Mouse (Mus musculus) limb, embryonic 14.5 days (tissue): ENCODE data around the gene Ormdl2. TPM values are rescaled to one million over a fixed set of nuclear protein-coding genes. Genes with fewer than 3 reads are reported as not detected.

Source experiments
- ATAC-seq: fragments of 200-750 bp; cut with Nextera tagmentation; 2 replicates; pipeline ENCODE4 v1.8.0; 2017; ENCODE audit warnings: low read depth, moderate number of reproducible peaks, moderate TSS enrichment; ENCODE audit not compliant: low FRiP score
- DNase-seq: peaks from one replicate; pipeline ENCODE4 v3.0.0-alpha.2; 2015; ENCODE audit warnings: low spot score
- H3K27ac ChIP-seq: fragments of 300-500 bp; sonication (generic); replicated peaks from 2 replicates; pipeline ENCODE4 v1.5.1; 2014; ENCODE audit warnings: low read depth, mild to moderate bottlenecking, low read length, moderate library complexity, mixed read lengths
- H3K27me3 ChIP-seq: fragments of 300-500 bp; sonication (generic); 2 replicates; pipeline ENCODE4 v1.6.1; 2014; ENCODE audit warnings: low read length, mixed read lengths; ENCODE audit not compliant: control insufficient read depth, insufficient read depth
- H3K36me3 ChIP-seq: fragments of 300-500 bp; sonication (generic); 2 replicates; pipeline ENCODE4 v1.6.1; 2014; ENCODE audit warnings: mild to moderate bottlenecking, low read length, moderate library complexity, mixed read lengths; ENCODE audit not compliant: control insufficient read depth, insufficient read depth
- H3K4me1 ChIP-seq: fragments of 300-500 bp; sonication (generic); 2 replicates; pipeline ENCODE4 v1.6.1; 2014; ENCODE audit warnings: antibody characterized with exemption, low read length, mixed read lengths; ENCODE audit not compliant: control insufficient read depth, insufficient read depth
- H3K4me2 ChIP-seq: fragments of 300-500 bp; sonication (generic); replicated peaks from 2 replicates; pipeline ENCODE4 v1.6.1; 2014; ENCODE audit warnings: low read depth, mild to moderate bottlenecking, low read length, moderate library complexity; ENCODE audit not compliant: severe bottlenecking
- H3K4me3 ChIP-seq: fragments of 300-500 bp; sonication (generic); replicated peaks from 2 replicates; pipeline ENCODE4 v1.5.1; 2014; ENCODE audit warnings: low read length
- H3K9ac ChIP-seq: fragments of 300-500 bp; sonication (generic); 2 replicates; pipeline ENCODE4 v1.6.1; 2014; ENCODE audit warnings: mild to moderate bottlenecking, low read depth, low read length, moderate library complexity; ENCODE audit not compliant: severe bottlenecking
- H3K9me3 ChIP-seq: fragments of 300-500 bp; sonication (generic); 2 replicates; pipeline ENCODE4 v1.6.1; 2016; ENCODE audit warnings: low read length; ENCODE audit not compliant: control insufficient read depth
- POLR2A ChIP-seq: fragments of 200-500 bp; IDR thresholded peaks from 2 replicates; pipeline ENCODE4 v1.8.0; 2012; ENCODE audit warnings: inconsistent platforms, mild to moderate bottlenecking, moderate library complexity, borderline replicate concordance; ENCODE audit not compliant: insufficient read depth, insufficient read length; ENCODE audit errors: extremely low read depth
- WGBS: fragments of 180-500 bp; shearing (Covaris S2); extraction: QIAGEN DNeasy Blood & Tissue Kit; methylation state at CpG from one replicate; pipeline ENCODE4 v1.1.7; 2014; 5-methylcytosine and 5-hydroxymethylcytosine counted together
- polyA plus RNA-seq, 2 experiments: library from polyadenylated mRNA; depleted of rRNA in 1 of 2; stranded (reverse) in 1 of 2; unstranded in 1 of 2; fragments of >200 nt; fragmentation: Nextera tagmentation in 1 of 2; extraction: Ambion mirVana in 1 of 2; gene quantifications; 2 replicates each; pipeline versions ENCODE4 v1.2.1 to v1.2.3; 2012 to 2014

Gene Ormdl2
- polyA plus RNA-seq, 2 experiments = 31.6 to 52.7 TPM

DNA sequence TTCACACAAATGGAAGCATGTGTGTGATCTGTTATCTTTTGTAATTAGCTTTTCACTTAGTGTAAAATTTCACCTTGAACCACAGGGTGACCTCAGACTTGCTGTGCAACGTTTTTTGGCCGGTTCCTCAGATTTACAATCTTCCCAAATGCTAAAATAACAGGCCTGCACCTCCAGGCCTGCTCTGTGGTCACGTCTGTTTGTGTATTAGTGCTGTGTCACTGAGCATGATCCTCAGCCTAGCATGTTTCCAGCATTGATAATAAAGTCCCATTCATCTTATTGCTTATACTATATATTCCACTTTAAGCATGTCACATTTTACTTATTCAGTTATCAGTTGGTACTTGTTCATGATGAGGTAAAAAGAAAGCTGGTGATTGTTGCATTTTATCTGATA lies 28.9 kb upstream of the Ormdl2 start:
- H3K27me3 ChIP-seq = no peaks in the 10 kb centered on the region
- H3K9ac ChIP-seq = no peak overlapping the region
- H3K4me2 ChIP-seq = no peak overlapping the region
- H3K27ac ChIP-seq = no peak overlapping the region
- no peak for ATAC-seq
- DNase-seq = no peak
- H3K4me1 ChIP-seq = peaks cover 5% of the 10 kb centered on the region; the same call in 1 of the 2 replicates
- no peak overlapping the region for H3K4me3 ChIP-seq
- peaks cover 67% of the 10 kb centered on the region for H3K36me3 ChIP-seq
- no peaks in the 10 kb centered on the region for H3K9me3 ChIP-seq
- TF ChIP-seq POLR2A = no peak
- WGBS = 64% methylated on average over 3 of the region's 3 CpGs

DNA sequence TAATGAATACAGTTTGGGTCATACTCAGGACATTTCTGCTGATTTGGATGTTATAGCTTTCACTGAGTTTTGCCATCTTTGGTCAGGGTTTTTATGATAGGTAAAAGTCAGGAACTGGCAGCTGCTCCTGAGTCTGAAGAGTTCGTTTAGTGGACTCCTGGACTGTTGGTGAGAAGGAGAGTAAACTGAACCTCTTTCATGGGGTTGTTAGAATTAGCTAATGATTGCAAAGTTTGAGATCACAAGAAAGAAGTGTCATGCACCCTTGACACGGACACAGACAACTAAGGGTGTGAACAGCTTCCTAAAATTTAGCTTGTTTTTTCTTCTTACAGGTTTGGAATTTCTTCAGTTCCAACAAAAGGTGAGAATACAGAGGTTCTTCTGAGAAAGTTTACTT lies 27.0 kb upstream of the Ormdl2 start:
- no peak overlapping the region for H3K27ac ChIP-seq
- ATAC-seq (no peak), DNase-seq (no peak)
- H3K9me3 ChIP-seq = no peaks in the 10 kb centered on the region
- no peaks in the 10 kb centered on the region for H3K27me3 ChIP-seq
- no peak overlapping the region for H3K9ac ChIP-seq
- TF ChIP-seq POLR2A = no peak
- H3K4me2 ChIP-seq = no peak overlapping the region
- 52% methylated on average over 2 of the region's 2 CpGs for WGBS
- H3K4me3 ChIP-seq = no peak overlapping the region
- peaks cover 5% of the 10 kb centered on the region; the same call in 1 of the 2 replicates for H3K4me1 ChIP-seq
- peaks cover 69% of the 10 kb centered on the region for H3K36me3 ChIP-seq

DNA sequence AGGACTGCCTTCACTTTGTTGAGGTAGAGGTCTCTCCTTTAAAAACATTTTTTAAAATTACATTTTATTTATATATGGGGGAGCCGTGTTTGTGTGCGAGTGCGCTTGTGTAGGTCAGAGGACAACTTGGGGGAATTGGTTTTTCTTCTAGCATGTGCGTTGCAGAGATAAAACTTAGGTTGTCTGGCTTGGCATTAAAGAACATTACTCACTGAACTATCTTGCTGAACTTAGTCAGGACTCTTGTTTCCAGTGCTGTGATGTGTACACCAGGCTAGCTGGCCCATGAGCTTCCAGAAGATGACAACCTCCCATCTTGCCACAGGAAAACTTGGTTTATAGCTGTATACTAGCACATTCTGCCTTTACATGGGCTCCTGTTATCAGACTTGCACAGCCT lies 25.2 kb upstream of the Ormdl2 start:
- H3K4me1 ChIP-seq = peaks cover 5% of the 10 kb centered on the region; the same call in 1 of the 2 replicates
- DNase-seq (no peak), ATAC-seq (no peak)
- H3K27ac ChIP-seq = no peak overlapping the region
- no peak overlapping the region for H3K4me3 ChIP-seq
- H3K36me3 ChIP-seq = peaks cover 71% of the 10 kb centered on the region
- no peak for TF ChIP-seq POLR2A
- 89% methylated on average over 4 of the region's 4 CpGs for WGBS
- no peak overlapping the region for H3K4me2 ChIP-seq
- H3K27me3 ChIP-seq = no peaks in the 10 kb centered on the region
- no peaks in the 10 kb centered on the region for H3K9me3 ChIP-seq
- no peak overlapping the region for H3K9ac ChIP-seq

DNA sequence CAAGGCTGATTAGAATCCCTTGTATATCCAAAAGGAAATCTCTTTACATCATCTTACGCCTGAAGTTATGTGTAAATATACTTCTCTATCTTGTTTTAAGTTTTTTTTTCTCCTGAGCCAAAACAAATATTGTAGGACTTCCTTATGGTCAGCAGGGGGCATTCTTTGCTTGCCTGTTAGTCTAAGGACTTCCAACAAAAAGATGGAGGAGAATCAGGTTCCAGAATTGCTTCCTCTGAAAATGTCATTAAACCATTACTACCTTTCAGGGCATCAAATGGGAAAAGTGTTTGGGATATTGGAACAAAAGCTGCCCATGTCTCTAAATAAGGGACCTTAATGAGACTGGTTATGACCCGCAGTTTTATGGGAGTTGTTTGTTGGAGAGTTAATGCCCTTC lies 24.1 kb upstream of the Ormdl2 start:
- WGBS = 41% methylated on average over 2 of the region's 2 CpGs
- Histone ChIP-seq H3K27me3 (no peaks in the 10 kb centered on the region), H3K9me3 (no peaks in the 10 kb centered on the region), H3K4me1 (peaks cover 5% of the 10 kb centered on the region; the same call in 1 of the 2 replicates), H3K4me2 (peak overlapping the region; percentile 19; the same call in 1 of the 2 replicates), H3K36me3 (peaks cover 71% of the 10 kb centered on the region), H3K9ac (no peak overlapping the region), H3K4me3 (no peak overlapping the region), H3K27ac (no peak overlapping the region)
- DNase-seq (peak; percentile 62), ATAC-seq (no peak; the same call in 1 of the 2 replicates)
- no peak for TF ChIP-seq POLR2A

DNA sequence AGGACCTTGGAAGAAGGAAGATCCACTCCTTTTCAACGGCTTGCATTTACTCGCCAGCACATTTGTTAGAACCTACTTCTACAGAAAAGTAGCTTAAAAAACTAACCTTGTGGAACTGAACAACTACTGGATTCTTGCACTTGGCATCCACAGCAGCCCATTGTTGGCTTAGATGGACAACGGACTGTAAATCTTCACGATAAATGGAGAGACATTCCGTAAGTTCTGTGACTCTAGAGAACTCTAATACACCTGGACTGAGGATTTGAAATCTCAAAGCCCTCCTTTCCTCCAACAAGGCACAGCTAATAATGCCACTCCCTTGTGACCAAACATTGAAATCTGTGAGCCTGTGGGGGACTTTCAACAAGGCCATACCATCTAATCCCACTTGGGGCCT lies 21.8 kb upstream of the Ormdl2 start:
- H3K4me3 ChIP-seq = no peak overlapping the region
- 90% methylated on average over 5 of the region's 5 CpGs for WGBS
- ATAC-seq = no peak

DNA sequence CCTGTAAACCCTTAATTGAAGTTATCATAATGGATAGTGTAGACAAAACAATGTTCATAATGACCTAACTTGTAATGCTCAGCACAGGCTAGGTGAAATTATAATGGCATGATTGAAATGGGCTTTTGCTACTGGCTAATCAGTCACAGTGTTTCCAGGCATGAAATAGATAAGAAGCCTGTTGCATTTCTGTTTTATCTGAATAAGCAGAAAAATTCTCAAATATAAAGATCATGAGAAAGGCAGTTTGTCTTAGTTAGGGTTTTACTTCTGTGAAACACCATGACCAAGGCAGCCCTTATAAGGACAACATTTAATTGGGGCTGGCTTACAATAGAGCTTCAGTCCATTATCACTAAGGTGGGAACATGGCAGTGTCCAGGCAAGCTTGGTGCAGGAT lies 19.2 kb upstream of the Ormdl2 start:
- Histone ChIP-seq H3K4me1 (peaks cover under 1% of the 10 kb centered on the region; the same call in 1 of the 2 replicates), H3K9me3 (no peaks in the 10 kb centered on the region), H3K27ac (no peak overlapping the region), H3K27me3 (no peaks in the 10 kb centered on the region), H3K9ac (no peak overlapping the region), H3K4me3 (no peak overlapping the region), H3K36me3 (peaks cover 72% of the 10 kb centered on the region), H3K4me2 (no peak overlapping the region)
- DNase-seq (no peak), ATAC-seq (no peak)
- no peak for TF ChIP-seq POLR2A

More for the DNA sequence above, 21.8 kb upstream of the Ormdl2 start:
- no peak for DNase-seq
- peaks cover 5% of the 10 kb centered on the region; the same call in 1 of the 2 replicates for H3K4me1 ChIP-seq
- H3K27me3 ChIP-seq = no peaks in the 10 kb centered on the region
- no peak overlapping the region for H3K27ac ChIP-seq
- no peak overlapping the region for H3K9ac ChIP-seq
- TF ChIP-seq POLR2A = no peak
- H3K36me3 ChIP-seq = peaks cover 71% of the 10 kb centered on the region
- H3K4me2 ChIP-seq = no peak overlapping the region
- no peaks in the 10 kb centered on the region for H3K9me3 ChIP-seq
